Mouse (Mus musculus) left cerebral cortex, adult 9 months (tissue): Measurements from ENCODE around the gene Psrc1.

Experiments
- DNase-seq, 2 experiments: peaks; one replicate each; pipeline ENCODE4 v3.0.0; 2022; ENCODE audit warnings: low spot score in 2 of 2

Gene Psrc1

DNA sequence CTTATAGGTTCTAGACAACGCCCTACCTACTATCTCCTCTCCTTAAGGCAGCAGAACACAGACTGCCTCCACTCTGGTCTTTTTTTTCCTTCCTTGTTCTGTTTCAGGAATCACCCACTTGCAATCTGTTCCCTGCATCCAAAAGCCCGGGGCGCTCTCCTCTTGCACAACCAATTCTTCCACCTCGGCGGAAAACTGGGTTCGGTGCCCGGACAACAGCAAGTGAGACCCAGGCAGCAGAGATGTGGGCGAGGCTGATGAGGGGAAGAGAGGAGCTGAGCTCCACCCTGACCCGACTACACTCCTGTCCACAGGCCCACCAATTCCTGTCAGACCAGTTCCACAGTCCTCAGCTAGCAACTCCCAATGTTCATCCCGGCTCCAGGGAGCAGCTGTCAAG lies 2.5 kb downstream of the Psrc1 start:
- peak; percentile 65 to 88 for DNase-seq

GRCm38 (mm10) chr3:108389111-108389545 lies 5.5 kb downstream of the Psrc1 start:
- DNase-seq: peak; percentile 87 to 98

DNA sequence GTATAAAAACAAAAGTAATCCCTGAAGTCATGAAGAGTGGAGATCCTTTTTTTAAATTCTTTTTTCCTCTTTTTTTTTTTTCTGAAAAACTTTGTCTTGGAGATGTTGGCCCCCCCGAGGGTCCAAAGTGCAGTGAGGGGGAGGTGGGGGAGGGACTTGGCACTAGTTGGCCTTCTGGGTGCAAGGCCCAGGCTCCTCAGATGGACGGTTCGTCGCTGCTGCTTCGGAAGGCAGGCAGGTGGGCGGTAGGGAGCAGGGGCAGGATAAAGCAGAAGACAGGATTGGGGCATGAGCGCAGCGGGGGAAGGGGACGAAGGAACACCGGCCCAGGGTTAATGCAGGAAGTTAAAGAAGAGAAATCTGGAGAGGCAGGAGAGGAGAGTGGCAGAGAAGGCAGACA lies 8.7 kb downstream of the Psrc1 start:
- DNase-seq: no peak

DNA sequence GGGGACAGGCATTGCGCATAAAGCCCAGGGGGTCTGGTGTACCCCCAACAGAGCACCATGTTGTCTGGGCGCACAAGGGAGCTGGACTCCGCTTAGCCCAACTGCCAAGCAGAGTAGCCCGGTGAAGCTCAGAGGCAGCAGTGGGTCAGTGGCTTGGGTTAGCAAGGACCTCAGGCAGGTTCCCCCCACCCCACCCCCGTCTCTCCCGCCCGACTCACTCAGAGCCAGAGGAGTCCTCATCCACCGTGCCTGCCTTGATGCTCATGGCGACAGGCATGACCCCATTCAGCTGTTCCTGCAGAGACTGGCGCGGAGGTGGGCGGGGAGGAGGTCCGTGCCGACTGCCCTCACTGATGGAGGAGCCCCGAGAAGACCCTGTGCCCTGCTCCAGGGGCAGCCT lies 9.2 kb downstream of the Psrc1 start:
- DNase-seq: no peak

GRCm38 (mm10) chr3:108398281-108398680 lies 14.6 kb downstream of the Psrc1 start:
- no peak for DNase-seq

DNA sequence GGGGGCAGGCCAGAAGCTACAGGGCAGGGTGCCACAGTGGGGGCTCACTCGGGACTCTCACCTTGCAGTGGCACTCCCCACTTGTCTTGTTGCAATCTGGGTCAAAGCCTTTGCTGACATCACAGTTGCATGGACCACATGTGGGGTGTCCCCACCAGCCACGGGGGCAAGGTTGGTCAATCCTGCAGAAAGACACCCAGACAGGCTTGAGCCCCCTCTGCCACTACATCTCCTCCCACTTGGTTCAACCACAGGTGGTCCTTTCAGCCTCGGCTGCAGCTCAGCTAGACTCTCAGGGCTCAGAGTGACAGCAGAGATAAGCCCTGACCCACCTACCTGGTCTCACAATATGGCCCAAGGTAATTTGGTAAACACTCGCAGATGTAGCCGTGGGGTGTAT lies 16.8 kb downstream of the Psrc1 start:
- no peak for DNase-seq

GRCm38 (mm10) chr3:108401692-108402527 lies 18.3 kb downstream of the Psrc1 start:
- DNase-seq: peak; percentile 73 to 87

GRCm38 (mm10) chr3:108402528-108402920 lies 18.9 kb downstream of the Psrc1 start:
- no peak for DNase-seq

- peak in 1 of 2 experiments; percentile 79 for DNase-seq
Measured at GRCm38 (mm10) chr3:108405536-108406305, 22.1 kb downstream of the Psrc1 start.

DNA sequence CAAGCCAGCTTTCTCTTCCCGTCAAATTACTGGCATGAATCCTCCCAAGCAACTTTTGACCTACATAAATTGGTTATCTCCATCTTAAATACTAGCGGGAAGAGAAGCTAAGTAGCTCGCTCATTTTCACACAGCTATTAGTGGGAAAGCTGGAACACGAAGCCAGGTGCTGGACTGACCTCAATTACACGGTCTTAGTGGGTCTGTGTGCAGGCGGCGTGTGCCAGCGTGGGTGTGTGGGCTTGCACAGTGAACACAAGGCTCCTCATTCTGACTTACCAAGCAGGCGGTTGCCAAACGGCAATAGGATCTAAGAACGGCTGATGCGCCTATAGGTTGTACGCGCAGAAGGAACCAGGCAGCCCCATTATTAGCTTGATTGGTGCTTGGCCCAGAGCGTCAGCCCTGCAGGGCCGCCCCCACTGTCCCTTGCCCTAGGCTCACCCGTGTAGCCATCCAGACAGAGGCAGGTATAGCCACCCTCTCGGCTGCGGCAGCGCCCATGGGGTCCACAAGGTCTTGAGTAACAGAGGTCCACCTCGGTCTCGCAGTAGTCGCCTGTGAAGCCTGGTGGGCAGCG lies 22.8 kb downstream of the Psrc1 start:
- DNase-seq: peak in 1 of 2 experiments; percentile 68

DNA sequence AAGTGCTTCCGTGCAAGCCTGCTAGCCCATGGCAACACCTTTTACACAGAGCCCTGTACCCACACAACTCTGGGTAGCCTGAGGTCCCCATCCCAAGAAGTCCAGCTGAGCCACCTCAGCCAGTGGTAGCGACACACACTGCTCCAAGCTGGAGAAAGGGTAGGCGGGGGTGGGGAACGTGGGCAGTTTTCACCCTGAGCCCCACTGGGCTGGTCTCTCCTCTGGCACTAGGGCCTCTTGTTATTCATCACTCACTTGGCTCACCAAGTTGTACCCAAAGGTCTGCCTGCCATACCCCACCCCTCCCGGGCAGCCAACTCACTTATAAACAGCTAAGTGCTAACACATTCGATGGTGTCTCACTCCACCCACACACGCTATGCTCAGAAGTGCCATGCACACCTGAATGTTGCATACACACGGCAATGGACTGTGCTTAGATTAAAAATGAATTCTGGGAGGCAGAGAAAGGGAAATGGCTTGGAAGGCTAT lies 24.9 kb downstream of the Psrc1 start:
- DNase-seq: no peak

DNA sequence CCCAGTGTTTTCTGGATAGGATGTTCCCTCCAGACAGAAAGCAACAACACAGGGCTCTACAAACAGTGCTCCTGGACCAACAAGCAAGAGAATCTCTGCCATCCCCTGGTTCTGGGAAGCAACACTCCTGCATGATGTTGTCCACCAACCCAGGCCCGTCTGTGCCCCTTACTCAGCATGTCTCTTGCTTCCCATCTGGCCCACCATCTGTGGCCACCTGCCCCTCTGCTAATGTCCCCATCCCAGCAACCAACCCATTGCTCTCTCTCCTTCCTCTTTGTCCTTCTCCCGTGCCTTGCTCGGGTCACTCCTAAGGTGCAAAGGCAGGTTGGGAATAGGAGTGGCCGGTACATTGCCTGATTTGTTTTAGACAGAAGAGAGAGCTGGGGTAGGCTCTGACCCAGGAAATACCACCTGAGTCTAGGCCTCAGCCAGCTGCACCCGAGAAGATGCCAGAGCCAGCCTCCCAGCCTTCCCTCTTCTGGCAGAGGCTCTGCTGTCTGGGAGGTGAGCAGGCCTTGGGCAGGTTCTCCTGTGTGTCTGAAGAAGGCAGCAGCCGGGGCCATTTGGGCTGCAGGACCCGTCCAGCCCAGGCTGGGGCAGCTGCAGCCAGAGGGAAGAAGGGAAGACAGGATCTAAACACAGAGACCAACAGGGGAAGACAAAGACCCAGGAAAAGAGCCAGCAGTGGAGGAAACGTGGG lies 26.2 kb downstream of the Psrc1 start:
- DNase-seq: no peak

- no peak for DNase-seq
Measured at GRCm38 (mm10) chr3:108410359-108410714, 26.7 kb downstream of the Psrc1 start.

- DNase-seq: no peak
Measured at GRCm38 (mm10) chr3:108411026-108411753, 27.6 kb downstream of the Psrc1 start.

DNA sequence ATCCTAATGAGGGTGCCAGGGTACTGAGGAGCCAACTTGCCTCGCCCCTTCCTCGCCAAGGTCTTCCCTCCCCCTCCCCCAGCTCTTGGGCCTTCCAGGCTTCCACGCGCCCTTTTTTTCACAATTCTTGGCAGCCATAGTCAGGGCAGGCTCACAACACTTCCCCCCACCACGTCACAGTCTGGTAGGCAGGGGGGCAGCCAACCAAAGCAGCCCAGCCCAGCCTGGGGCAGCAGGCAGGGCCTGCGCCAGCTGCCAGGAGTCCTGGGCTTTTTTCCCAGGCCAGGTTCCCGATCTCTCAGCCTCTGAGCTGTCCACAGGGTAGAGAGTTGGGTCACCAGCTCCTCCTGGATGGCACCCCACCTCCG lies 28.1 kb downstream of the Psrc1 start:
- DNase-seq: no peak

GRCm38 (mm10) chr3:108413634-108414360 lies 30.2 kb downstream of the Psrc1 start:
- no peak for DNase-seq

- DNase-seq: no peak
Measured at GRCm38 (mm10) chr3:108414857-108415830, 31.5 kb downstream of the Psrc1 start, which contains the start of gene Celsr2. Celsr2 (minus strand) TSS chr3:108415552.

DNA sequence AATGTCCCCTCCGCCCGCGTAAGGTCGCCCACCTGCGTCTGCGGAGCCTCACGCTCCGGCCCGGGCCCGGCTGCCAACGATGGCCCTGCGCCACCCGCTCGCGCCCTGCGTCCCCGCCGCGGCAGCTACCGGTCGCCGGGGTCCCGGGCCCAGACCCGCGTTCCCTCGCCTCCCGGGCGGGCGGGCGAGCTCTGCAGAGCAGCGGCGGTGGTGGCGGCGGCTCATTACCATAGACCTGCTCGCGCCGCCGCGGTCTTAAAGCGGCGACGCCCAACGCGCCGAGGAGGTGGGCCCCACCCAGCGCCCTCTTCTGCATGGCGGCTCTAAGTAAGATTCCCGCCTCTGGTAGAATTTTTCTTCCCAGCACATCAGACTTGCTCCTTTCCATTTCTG lies 32.2 kb downstream of the Psrc1 start:
- DNase-seq: peak in 1 of 2 experiments; percentile 80

DNA sequence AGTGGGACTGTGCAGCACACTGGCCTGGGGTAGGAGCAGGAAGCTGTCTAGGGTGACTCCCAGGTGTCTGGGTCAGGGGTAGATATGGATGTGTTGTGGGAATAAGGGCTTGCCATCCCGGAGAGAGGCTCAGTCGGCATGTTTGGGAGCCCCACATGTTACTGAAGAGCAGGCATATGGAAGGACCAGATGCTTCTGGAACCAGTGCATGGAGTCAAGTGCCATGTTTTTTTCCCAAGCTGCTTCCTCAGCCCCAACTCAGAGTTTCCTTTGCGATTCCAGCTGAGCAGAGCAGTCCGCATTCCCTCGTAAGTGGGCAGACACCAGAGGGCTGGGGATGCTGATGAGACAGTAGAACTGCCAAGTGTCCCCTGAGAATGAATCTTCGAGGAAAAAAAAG lies 39.4 kb downstream of the Psrc1 start:
- peak in 1 of 2 experiments; percentile 51 for DNase-seq
